Mouse (Mus musculus): Measurements from ENCODE around the gene Myo6.

DNA sequence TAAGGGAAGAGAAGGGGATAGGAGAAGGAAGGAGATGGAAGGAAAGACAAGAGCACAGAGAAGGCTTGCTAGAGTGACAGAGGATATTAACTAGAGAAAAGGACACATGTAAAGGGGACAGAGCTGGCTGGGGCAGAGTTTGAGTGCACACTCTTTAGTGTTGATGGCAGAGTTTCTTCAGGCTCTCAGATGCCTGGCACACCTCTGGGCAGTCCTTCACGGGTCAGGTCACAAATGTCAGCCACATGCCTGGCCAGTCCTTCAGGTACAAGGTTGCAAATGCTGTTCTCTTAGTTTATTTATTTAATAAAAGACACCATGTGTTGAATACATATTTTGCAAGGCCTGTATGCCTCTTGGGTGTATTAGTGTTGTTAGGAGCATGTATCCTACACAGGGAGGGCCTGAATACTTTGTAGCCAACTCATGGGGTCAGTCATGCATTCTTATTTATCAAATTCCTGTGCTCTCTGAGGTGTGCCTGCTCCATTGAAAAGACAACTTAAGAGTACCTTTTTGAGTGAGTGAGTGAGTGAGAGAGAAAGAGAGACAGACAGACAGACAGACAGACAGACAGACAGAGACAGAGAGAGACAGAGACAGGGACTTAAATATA, 72.5 kb downstream of the Myo6 start:
- TF ChIP-seq CTCF (IDR thresholded peaks at IDR 0.05; ENCODE audit: control insufficient read depth, insufficient read depth, low read length), result no peak
- TF ChIP-seq POLR2A (IDR thresholded peaks at IDR 0.05; ENCODE audit: borderline replicate concordance, control insufficient read depth, low read depth, low read length), result no peak
